Mouse (Mus musculus): ENCODE results near the gene Ninj2.

The Ninj2 gene

GRCm38 (mm10) chr6:120094091-120094776, 1.1 kb downstream of the Ninj2 start:
- no peak for DNase-seq (ENCODE audit: low read depth, low spot score)

DNA sequence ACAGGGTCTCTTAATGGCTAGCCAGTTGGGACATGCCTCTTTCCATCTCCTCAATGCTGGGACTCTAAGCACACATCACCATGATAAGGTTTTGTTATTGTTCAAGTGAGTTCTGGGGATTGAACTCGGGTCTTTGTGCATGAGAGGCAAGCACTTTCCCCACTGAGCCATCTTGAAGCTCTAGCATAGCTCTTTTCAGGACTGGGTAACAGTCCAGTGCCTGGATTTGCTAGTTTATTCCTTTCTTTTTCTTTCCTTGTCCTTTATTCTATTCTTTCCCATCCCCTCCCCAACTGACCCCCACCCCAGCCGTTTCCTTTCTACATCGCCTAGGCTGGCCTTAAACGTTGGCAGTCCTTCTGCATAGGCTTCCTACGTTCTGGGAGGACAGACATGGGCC, 1.9 kb downstream of the Ninj2 start:
- no peak for DNase-seq (ENCODE audit: low read depth, low spot score)

DNA sequence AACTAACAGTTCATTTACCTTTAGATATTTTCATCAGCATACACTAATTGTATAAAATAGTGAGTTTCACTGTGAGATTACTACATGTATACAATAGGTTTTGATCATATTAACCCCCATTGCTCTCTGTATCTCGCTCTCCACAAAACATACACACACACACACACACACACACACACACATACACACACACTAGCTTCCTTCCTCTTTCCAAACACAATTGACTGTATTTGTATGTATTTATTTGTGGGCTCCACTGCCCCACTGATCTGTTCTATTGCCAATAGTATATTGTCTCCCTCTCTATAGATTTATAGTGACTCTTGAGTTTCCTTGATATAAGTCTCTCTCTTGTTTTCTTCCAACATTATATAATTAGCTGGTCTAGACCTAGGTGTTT, 2.4 kb downstream of the Ninj2 start:
- DNase-seq (ENCODE audit: low read depth, low spot score), result no peak

DNA sequence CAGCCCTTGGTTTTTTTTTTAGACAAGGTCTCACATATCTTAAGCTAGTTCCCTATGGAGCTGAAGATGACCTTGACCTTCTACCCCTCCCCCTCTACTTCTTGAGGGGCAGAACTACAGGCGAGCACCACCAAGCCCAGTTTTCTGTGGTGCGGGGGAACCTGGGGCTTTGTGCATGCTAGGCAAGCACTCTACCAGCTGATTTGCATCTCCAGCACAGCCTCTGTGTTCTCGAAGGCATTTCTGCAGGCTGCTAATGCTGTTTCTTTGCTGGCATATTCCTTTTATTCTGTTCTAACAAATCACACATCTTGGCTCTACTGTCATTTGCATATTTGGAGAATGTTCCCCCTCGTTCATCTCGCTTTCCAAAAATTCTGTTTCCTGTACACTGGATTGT, 6.2 kb downstream of the Ninj2 start:
- DNase-seq (ENCODE audit: low read depth, low spot score), result no peak

DNA sequence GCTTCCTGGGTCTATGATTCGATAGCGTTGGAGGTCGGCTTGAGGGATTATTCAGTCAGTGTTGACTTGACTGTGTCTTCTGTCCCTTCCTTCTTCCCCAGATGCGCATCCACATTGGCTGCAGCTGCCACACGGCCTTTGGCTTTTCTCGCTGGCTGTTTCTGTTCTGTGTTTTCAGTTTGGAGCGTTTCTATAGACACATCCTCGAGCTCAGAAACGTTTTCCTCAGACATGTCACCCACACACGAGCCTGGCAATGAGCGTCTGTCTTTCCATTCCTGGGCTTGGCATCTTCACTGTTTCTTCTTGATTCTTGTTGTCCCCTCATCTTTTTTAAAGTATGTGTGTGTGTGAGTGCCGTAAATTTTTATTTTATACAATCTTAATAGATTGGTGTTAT, 8.1 kb downstream of the Ninj2 start:
- DNase-seq (ENCODE audit: low read depth, low spot score), result no peak

DNA sequence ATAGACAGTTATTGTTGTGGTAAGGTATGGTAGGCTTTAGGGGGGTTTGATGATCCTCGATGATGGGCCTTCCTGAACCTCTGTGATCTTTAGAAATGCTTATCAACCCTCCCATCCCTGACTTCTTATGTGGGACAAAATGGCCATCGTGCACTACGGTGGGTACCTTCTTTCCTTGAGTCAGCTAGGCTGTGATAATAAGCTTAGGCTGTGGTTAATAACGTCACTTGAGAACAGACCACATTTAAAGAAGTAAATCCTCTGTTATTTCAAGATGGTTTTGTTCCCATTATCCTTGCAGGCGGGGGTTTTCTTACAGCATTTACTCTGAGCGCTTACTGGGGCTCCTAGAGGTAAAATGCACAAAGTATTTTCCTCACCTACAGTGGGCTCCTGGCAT, 8.8 kb downstream of the Ninj2 start:
- no peak for DNase-seq (ENCODE audit: low read depth, low spot score)

- no peak for DNase-seq (ENCODE audit: low read depth, low spot score)
Observed at GRCm38 (mm10) chr6:120103104-120103503, 10.0 kb downstream of the Ninj2 start.

- DNase-seq (ENCODE audit: low read depth, low spot score), result no peak
Observed at GRCm38 (mm10) chr6:120105055-120105454, 11.9 kb downstream of the Ninj2 start.

DNA sequence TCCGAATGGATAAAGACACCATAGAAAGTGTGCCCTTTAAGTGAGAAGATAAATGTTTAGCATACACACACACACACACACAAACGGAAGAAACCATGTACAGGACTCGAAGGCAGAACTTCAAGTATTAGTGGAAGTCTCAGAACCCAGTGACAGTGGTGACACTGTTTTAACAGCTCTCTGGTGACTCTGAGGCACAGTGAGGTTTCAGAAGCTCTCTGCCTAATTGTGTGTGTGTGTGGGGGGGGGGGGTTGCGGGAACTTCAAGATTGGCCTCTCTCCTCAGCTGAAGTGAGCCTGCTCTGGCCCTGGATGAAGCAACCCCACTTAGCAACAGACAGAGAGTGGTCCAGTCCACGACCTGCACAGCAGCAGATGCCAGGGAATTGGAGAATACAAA, 14.4 kb downstream of the Ninj2 start:
- no peak for DNase-seq (ENCODE audit: low read depth, low spot score)

- no peak for DNase-seq (ENCODE audit: low read depth, low spot score)
Observed at GRCm38 (mm10) chr6:120108061-120108460, 14.9 kb downstream of the Ninj2 start.

DNA sequence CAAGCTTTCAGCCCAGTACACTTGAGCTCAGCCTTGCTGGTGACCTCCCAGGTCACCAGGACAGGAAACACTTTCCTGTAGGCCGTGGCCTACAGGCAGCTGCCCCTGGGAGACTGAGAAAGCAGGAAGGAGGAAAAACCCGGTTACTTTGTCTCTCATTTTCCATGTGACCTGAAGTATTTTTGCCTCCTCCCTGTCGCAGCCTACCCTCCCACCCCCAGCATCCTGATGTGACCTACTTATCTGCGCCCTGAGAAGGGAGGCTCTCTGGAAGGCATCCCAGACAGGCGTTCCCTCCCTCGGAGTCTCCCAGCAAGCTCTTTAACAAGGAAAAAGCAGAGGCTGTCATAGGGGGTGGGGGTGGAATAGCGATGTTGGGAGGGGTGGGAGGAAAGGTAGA, 16.0 kb downstream of the Ninj2 start:
- DNase-seq (ENCODE audit: low read depth, low spot score), result peak; percentile 88

GRCm38 (mm10) chr6:120109932-120110331, 16.8 kb downstream of the Ninj2 start:
- DNase-seq (ENCODE audit: low read depth, low spot score), result no peak

DNA sequence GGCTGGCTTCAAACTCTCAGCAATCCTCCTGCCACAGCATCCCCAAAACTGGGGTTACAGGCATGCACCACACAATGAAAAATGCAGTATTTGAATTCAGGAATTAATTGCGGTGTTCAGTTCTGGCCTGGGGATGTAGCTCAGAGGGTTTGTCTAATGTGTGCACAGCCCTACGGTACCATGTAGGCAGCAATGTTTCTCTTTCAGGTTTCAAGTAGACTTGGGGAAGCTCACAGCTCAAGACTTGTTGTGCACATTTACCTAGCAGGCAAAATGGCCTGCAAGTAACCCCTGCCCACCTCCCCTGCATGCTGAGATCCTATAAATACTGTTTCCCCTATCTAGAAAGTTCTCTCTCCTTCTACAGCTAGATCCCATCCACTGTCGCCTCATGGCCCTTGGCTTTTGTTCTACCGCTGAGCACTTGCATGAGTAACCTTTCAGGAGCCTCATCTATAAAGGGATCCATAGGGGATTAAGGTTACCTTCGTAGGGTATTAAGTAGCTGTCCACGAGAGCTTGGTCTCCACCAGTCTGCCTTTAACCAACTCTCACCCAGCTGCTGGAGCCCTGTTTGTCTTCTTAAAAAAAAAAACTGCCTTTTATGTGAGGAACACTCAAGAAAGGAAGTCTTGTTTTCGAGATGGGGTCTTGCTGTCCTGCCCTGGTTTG, 17.7 kb downstream of the Ninj2 start:
- DNase-seq (ENCODE audit: low read depth, low spot score), result no peak

- DNase-seq (ENCODE audit: low read depth, low spot score), result no peak
Observed at GRCm38 (mm10) chr6:120111410-120111783, 18.2 kb downstream of the Ninj2 start.

- peak; percentile 94 for DNase-seq (ENCODE audit: low read depth, low spot score)
Observed at GRCm38 (mm10) chr6:120111984-120112803, 19.0 kb downstream of the Ninj2 start.

GRCm38 (mm10) chr6:120113856-120114255, 20.7 kb downstream of the Ninj2 start:
- DNase-seq (ENCODE audit: low read depth, low spot score), result no peak

- DNase-seq (ENCODE audit: low read depth, low spot score), result no peak
Observed at GRCm38 (mm10) chr6:120114271-120114670, 21.1 kb downstream of the Ninj2 start.

DNA sequence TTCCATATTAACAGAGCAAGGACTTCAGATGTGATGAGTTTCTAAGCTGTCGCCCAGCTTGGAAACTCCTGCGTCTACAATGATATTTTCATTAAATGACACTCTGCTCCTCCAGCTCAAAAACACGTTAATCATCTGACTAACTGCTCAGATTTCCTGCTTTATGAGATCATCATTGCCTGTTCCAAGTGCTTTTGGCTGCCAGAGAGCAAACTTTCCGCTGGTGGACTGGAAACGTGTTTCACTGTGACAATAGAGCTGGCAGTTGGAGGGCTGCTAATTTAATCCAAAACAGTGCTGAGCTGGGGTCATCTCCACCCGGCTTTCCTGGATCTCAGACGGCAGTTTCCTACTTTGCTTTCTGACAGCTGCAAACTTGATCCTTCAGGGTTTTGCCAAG, 21.5 kb downstream of the Ninj2 start:
- peak; percentile 89 for DNase-seq (ENCODE audit: low read depth, low spot score)

- DNase-seq (ENCODE audit: low read depth, low spot score), result no peak
Observed at GRCm38 (mm10) chr6:120115443-120115842, 22.3 kb downstream of the Ninj2 start.

GRCm38 (mm10) chr6:120119824-120120223, 26.7 kb downstream of the Ninj2 start:
- no peak for DNase-seq (ENCODE audit: low read depth, low spot score)

- no peak for DNase-seq (ENCODE audit: low read depth, low spot score)
Observed at GRCm38 (mm10) chr6:120124688-120125087, 31.5 kb downstream of the Ninj2 start.

DNA sequence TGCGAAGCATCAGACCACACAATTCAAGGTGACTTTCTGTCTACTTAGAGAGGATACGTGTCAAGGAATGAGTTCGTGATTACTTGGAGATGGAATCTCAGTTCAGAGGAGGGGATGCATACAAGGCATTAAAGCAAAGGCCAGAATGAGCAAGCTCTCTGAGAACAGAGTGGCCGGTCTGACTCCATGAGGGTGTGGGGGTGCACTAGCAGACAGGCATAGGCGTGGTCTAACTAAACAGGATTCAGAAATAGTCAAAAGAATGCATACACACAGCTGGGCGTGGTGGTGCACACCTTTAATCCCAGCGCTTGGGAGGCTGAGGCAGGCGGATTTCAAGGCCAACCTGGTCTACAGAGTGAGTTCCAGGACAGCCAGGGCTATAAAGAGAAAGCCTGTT, 33.3 kb downstream of the Ninj2 start:
- no peak for DNase-seq (ENCODE audit: low read depth, low spot score)

- DNase-seq (ENCODE audit: low read depth, low spot score), result no peak
Observed at GRCm38 (mm10) chr6:120127321-120127720, 34.2 kb downstream of the Ninj2 start.
